ENCODE assay signal across 8 mouse cellular contexts in genomic region chr19:23879862-23880261, GRCm38 (mm10).
DNase-seq lines count a peak whose midpoint lies in the region; ATAC-seq lines count a peak whose summit lies in the region.

No protein-coding gene starts in this region.

- H3K27me3 ChIP-seq in heart, embryonic 13.5 days (replicated peaks): no peaks in the 10 kb centered on the region
- no peaks in the 10 kb centered on the region for H3K27me3 ChIP-seq in liver, embryonic 11.5 days (replicated peaks; ENCODE audit: control insufficient read depth, insufficient read depth, low read length)

- H3K36me3 ChIP-seq in heart, embryonic 13.5 days: no peaks in the 10 kb centered on the region
- no peaks in the 10 kb centered on the region for H3K36me3 ChIP-seq in liver, embryonic 11.5 days (ENCODE audit: control insufficient read depth, insufficient read depth, low read length)

- no peak overlapping the region for H3K9ac ChIP-seq in heart, embryonic 13.5 days
- H3K9ac ChIP-seq in liver, embryonic 11.5 days (ENCODE audit: low read depth, low read length): no peak overlapping the region

- no peak; the same call in 1 of the 2 replicates for ATAC-seq in heart, embryonic 13.5 days (ENCODE audit: extremely low read depth, insufficient number of reproducible peaks, low FRiP score, low TSS enrichment)
- no peak for ATAC-seq in liver, embryonic 11.5 days (replicated peaks; ENCODE audit: low FRiP score)

- DNase-seq in kidney, postnatal 36 days: peak; percentile 4 to 6
- DNase-seq in kidney, postnatal 14 days: no peak
- peak; percentile 79 for DNase-seq in cerebellum, adult 9-11 months
- DNase-seq in left cerebral cortex, postnatal 4 days: peak; percentile 82
- no peak for DNase-seq in embryo, embryonic 9.5 days (ENCODE audit: extremely low spot score)
- DNase-seq in liver, embryonic 11.5 days (ENCODE audit: low spot score): no peak
- no peak for DNase-seq in urinary bladder, postnatal 10 days (ENCODE audit: low spot score)

- WGBS in heart, embryonic 13.5 days: 35% methylated on average over 7 of the region's 7 CpGs
- 77% methylated on average over 7 of the region's 7 CpGs for WGBS in liver, embryonic 11.5 days

- no peaks in the 10 kb centered on the region for H3K9me3 ChIP-seq in heart, embryonic 13.5 days
- no peaks in the 10 kb centered on the region for H3K9me3 ChIP-seq in liver, embryonic 11.5 days (ENCODE audit: control insufficient read depth, low read length)

- intact Hi-C loops in left cerebral cortex, postnatal 4 days (cut with DNase I): no loop called here

- no peak overlapping the region for H3K4me2 ChIP-seq in heart, embryonic 13.5 days
- H3K4me2 ChIP-seq in liver, embryonic 11.5 days: no peak overlapping the region

- no peak overlapping the region for H3K4me3 ChIP-seq in heart, embryonic 13.5 days
- no peak overlapping the region for H3K4me3 ChIP-seq in liver, embryonic 11.5 days (ENCODE audit: low read depth, low read length)

- no peaks in the 10 kb centered on the region for H3K4me1 ChIP-seq in heart, embryonic 13.5 days
- no peaks in the 10 kb centered on the region for H3K4me1 ChIP-seq in liver, embryonic 11.5 days (replicated peaks; ENCODE audit: control insufficient read depth, insufficient read depth, low read length)

- H3K27ac ChIP-seq in heart, embryonic 13.5 days (replicated peaks): peak overlapping the region; percentile 36
- no peak overlapping the region for H3K27ac ChIP-seq in liver, embryonic 11.5 days (ENCODE audit: low read depth, low read length)

Comparison
In these comparisons a context has a peak if more than half of its experiments do, and no peak if none do; other contexts are left out.
1. DNase-seq: peak in kidney, postnatal 36 days (2 of 2), cerebellum, adult 9-11 months (single experiment) and left cerebral cortex, postnatal 4 days (single experiment); none in kidney, postnatal 14 days (single experiment), embryo, embryonic 9.5 days (single experiment), liver, embryonic 11.5 days (single experiment) and urinary bladder, postnatal 10 days (single experiment).